Mouse (Mus musculus): ENCODE results near the gene 0610010K14Rik.
A peak's percentile ranks its signal among the peaks of the same experiment; 100 is the strongest.

Gene 0610010K14Rik

DNA sequence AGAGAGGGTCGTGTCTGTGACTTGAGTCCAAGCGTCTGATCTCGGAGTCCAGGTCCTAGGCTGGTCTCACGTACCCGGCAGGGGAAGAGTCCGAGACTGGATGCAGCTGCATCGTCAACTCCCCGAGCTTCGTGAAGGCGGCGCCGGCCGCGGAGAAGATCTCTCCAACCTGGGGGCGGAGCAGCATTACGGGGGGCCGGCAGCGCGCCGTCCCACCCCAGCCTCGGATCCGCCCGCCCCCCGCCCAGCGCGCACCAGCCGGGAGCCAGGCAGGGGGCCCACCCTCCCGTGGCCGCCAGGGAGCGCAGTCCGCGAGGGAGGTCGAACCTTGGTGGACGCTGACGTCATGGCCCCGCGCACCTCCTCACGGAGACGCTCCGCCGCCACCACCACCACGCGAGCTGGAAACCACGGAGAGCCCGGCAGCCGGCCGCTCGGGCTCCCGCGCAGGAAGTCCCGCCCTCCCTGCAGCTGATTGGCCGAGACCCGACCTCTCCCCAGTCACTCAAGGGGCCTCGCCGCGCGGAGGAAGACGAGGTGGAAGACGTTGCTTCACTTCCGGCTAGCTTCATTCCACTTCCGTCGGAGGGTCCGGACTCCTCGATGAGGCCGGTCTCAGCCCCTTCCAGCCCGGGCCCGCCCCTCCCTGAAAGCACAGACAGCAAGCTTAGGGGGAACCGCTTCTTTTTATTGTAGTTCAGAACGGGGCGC is at the start of gene 0610010K14Rik:
Gene 0610010K14Rik, minus strand, starts transcription at position 458 of the 711 bp plus-strand sequence.
- Histone ChIP-seq H3K4me1 (replicated peaks; ENCODE audit: low read depth, low read length) (peaks cover 72% of the 10 kb centered on the region), H3K4me3 (replicated peaks; ENCODE audit: low read length) (peak within 1 kb of the TSS; percentile 99), H3K27me3 (ENCODE audit: insufficient read depth, low read length) (no peaks in the 10 kb centered on the region), H3K36me3 (ENCODE audit: insufficient read depth, low read length) (peaks cover 27% of the 10 kb centered on the region), H3K9me3 (ENCODE audit: low read length) (no peaks in the 10 kb centered on the region)
- TF ChIP-seq CTCF (conservative IDR thresholded peaks at IDR 0.05; ENCODE audit: low read length) (no peak), NANOG (IDR thresholded peaks at IDR 0.05; ENCODE audit: borderline replicate concordance, low read length) (no peak), POU5F1 (IDR thresholded peaks at IDR 0.05; ENCODE audit: borderline replicate concordance, low read length) (no peak)

DNA sequence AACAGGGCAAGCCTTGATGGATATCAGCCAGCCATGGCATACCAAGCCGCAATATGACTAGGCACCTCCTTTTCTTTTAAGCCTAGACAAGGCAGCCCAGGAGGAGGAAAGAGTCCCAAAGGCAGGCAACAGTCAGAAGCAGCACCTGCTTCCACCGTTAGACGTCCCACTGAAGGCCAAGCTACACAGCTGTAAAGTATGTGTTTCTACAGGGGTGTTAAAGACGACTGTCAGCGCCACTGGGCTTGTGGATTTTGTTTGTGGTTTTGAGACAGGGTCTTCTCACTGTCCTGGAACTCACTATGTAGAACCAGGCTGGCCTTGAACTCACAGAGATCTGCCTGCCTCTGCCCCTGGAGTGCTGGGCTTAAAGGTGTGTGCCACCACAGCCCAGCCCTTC is 48.0 kb upstream of the 0610010K14Rik start:
- H3K4me1 ChIP-seq (replicated peaks; ENCODE audit: low read depth, low read length): peaks cover 17% of the 10 kb centered on the region
- no peaks in the 10 kb centered on the region for H3K9me3 ChIP-seq (ENCODE audit: low read length)
- TF ChIP-seq NANOG (IDR thresholded peaks at IDR 0.05; ENCODE audit: borderline replicate concordance, low read length): no peak
- TF ChIP-seq CTCF (conservative IDR thresholded peaks at IDR 0.05; ENCODE audit: low read length): no peak
- TF ChIP-seq POU5F1 (IDR thresholded peaks at IDR 0.05; ENCODE audit: borderline replicate concordance, low read length): no peak
- no peaks in the 10 kb centered on the region for H3K36me3 ChIP-seq (ENCODE audit: insufficient read depth, low read length)
- no peaks in the 10 kb centered on the region for H3K27me3 ChIP-seq (ENCODE audit: insufficient read depth, low read length)
- no peak overlapping the region for H3K4me3 ChIP-seq (replicated peaks; ENCODE audit: low read length)

DNA sequence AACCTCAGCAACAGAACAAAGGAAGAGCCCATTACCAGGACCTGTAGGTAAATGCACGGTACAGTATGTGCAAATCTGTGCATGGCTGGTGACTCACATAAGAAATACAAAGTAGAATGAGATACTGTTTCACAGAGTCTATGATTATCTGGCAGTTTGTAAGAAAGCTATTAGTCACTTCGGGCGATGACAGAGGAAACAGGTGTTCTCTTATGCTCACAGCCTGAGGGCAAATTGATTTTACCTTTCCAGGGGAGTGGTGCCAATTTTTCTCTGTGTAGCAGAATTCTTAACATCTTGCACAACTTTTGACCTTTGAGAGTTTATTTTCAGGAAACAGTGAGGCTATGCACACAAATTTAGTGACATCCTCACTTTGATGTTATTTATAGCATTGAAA is 47.0 kb upstream of the 0610010K14Rik start:
- no peaks in the 10 kb centered on the region for H3K9me3 ChIP-seq (ENCODE audit: low read length)
- H3K4me1 ChIP-seq (replicated peaks; ENCODE audit: low read depth, low read length): peaks cover 10% of the 10 kb centered on the region
- no peaks in the 10 kb centered on the region for H3K27me3 ChIP-seq (ENCODE audit: insufficient read depth, low read length)
- no peak overlapping the region for H3K4me3 ChIP-seq (replicated peaks; ENCODE audit: low read length)
- H3K36me3 ChIP-seq (ENCODE audit: insufficient read depth, low read length): no peaks in the 10 kb centered on the region
- no peak for TF ChIP-seq NANOG (IDR thresholded peaks at IDR 0.05; ENCODE audit: borderline replicate concordance, low read length)
- no peak for TF ChIP-seq CTCF (conservative IDR thresholded peaks at IDR 0.05; ENCODE audit: low read length)
- no peak for TF ChIP-seq POU5F1 (IDR thresholded peaks at IDR 0.05; ENCODE audit: borderline replicate concordance, low read length)

DNA sequence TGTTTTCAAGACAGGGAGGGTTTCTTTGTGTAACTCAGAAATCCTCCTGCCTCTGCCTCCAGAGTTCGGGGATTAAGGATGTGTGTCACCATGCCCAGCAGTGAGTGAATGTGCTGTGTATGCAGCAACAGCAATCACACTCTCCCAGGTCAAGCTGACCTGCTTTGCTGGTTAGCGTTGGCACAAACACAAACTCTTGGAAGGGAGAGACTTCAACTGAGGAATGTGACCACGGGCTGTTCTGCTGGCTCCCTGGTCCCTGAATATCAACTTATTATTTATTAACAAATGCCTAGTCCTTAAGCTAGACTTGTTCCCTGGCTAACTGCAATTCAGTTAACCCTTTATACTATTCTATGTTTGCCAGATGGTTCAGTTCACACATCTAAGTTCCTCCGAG is 46.0 kb upstream of the 0610010K14Rik start:
- Histone ChIP-seq H3K36me3 (ENCODE audit: insufficient read depth, low read length) (no peaks in the 10 kb centered on the region), H3K27me3 (ENCODE audit: insufficient read depth, low read length) (no peaks in the 10 kb centered on the region), H3K9me3 (ENCODE audit: low read length) (no peaks in the 10 kb centered on the region), H3K4me1 (replicated peaks; ENCODE audit: low read depth, low read length) (0 out of 2 replicates have a peak, but pooled peaks cover 4% of the 10 kb centered on the region), H3K4me3 (replicated peaks; ENCODE audit: low read length) (no peak overlapping the region)
- TF ChIP-seq CTCF (conservative IDR thresholded peaks at IDR 0.05; ENCODE audit: low read length) (no peak), POU5F1 (IDR thresholded peaks at IDR 0.05; ENCODE audit: borderline replicate concordance, low read length) (no peak), NANOG (IDR thresholded peaks at IDR 0.05; ENCODE audit: borderline replicate concordance, low read length) (no peak)

DNA sequence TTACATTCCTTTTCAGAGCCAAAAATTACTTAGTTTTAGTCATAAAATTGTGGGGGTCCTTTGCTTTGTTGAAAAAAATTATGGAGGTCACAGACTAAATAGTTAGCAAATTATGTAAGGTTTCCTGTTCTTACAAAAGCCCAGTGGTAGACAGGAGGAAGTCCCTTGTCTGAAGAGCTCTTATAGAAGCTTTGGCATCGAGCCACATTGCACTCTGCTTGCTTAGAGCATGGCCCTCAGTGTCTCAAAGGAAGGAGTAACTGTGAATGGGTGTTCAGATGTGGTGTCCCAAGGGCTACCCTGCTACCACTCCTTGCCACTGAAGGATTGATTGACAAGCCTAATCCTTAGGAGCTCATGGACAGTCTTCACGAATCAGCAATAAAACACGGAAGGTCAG is 42.7 kb upstream of the 0610010K14Rik start:
- 0 out of 2 replicates have a peak, but pooled peaks cover 4% of the 10 kb centered on the region for H3K4me1 ChIP-seq (replicated peaks; ENCODE audit: low read depth, low read length)
- H3K27me3 ChIP-seq (ENCODE audit: insufficient read depth, low read length): no peaks in the 10 kb centered on the region
- no peaks in the 10 kb centered on the region for H3K9me3 ChIP-seq (ENCODE audit: low read length)
- no peak for TF ChIP-seq POU5F1 (IDR thresholded peaks at IDR 0.05; ENCODE audit: borderline replicate concordance, low read length)
- no peak for TF ChIP-seq NANOG (IDR thresholded peaks at IDR 0.05; ENCODE audit: borderline replicate concordance, low read length)
- no peak for TF ChIP-seq CTCF (conservative IDR thresholded peaks at IDR 0.05; ENCODE audit: low read length)
- no peaks in the 10 kb centered on the region for H3K36me3 ChIP-seq (ENCODE audit: insufficient read depth, low read length)
- no peak overlapping the region for H3K4me3 ChIP-seq (replicated peaks; ENCODE audit: low read length)

DNA sequence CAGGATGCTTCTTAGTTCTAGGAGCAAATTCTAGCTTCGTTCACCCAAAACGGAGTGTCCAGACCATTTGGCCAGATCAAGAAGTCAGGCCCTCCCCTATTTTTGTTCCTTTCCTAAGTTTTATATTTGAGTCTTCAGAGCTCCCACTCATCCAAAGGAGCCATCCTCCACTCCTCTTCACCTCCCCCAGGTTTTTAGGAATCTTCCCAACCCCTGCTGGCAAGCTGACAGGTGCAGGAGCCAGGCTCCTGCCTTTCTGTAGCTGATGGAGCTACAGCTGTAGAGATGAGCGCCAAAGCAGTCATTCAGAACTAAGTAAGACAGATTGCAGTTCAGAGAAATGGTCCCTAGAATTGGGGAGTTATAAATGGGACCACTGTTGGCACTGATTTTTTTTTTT is 41.2 kb upstream of the 0610010K14Rik start:
- H3K4me1 ChIP-seq (replicated peaks; ENCODE audit: low read depth, low read length): peaks cover 4% of the 10 kb centered on the region
- H3K27me3 ChIP-seq (ENCODE audit: insufficient read depth, low read length): no peaks in the 10 kb centered on the region
- no peak for TF ChIP-seq NANOG (IDR thresholded peaks at IDR 0.05; ENCODE audit: borderline replicate concordance, low read length)
- no peak for TF ChIP-seq CTCF (conservative IDR thresholded peaks at IDR 0.05; ENCODE audit: low read length)
- no peak for TF ChIP-seq POU5F1 (IDR thresholded peaks at IDR 0.05; ENCODE audit: borderline replicate concordance, low read length)
- no peaks in the 10 kb centered on the region for H3K9me3 ChIP-seq (ENCODE audit: low read length)
- H3K36me3 ChIP-seq (ENCODE audit: insufficient read depth, low read length): no peaks in the 10 kb centered on the region
- H3K4me3 ChIP-seq (replicated peaks; ENCODE audit: low read length): no peak overlapping the region

DNA sequence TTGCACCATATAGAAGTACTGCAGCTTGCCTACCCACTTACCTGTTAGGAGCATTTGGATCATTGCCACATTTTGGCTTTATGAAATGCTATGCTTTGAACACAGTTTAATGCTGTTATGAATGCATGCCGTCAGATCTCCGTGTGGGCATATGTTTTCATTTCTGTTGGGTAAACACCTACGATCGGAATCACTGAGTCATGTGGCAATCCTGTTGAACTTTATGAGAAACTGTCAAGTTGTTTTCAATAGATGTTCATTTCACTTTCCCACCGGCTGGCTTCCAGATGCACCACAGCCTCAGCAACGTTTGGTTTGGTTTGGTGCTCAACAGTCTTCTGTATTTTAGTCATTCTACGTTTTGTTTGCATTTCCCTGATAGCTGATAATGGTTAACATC is 33.9 kb upstream of the 0610010K14Rik start:
- Histone ChIP-seq H3K4me1 (replicated peaks; ENCODE audit: low read depth, low read length) (peaks cover 6% of the 10 kb centered on the region), H3K4me3 (replicated peaks; ENCODE audit: low read length) (no peak overlapping the region), H3K27me3 (ENCODE audit: insufficient read depth, low read length) (no peaks in the 10 kb centered on the region; the same call in 1 of the 2 replicates), H3K9me3 (ENCODE audit: low read length) (no peaks in the 10 kb centered on the region), H3K36me3 (ENCODE audit: insufficient read depth, low read length) (no peaks in the 10 kb centered on the region)
- TF ChIP-seq NANOG (IDR thresholded peaks at IDR 0.05; ENCODE audit: borderline replicate concordance, low read length) (no peak), CTCF (conservative IDR thresholded peaks at IDR 0.05; ENCODE audit: low read length) (no peak), POU5F1 (IDR thresholded peaks at IDR 0.05; ENCODE audit: borderline replicate concordance, low read length) (no peak)

DNA sequence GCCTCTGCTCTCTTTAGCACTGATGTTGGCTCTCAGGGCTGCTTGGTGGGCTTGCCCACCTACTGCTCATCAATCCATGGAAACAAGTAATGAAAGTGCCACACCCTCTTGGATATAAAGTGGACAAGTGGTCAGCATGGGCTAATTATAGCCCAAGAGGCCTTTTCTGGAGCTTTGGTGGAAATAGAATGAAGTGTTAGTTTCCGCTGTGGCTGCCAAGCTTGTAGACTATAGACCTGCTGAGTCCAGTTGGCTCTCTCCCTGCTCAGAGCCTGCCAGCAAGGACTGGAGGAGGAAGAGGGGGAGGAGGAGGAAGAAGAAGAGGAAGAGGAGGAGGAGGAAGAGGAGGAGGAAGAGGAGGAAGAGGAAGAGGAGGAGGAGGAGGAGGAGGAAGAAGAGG is 28.7 kb upstream of the 0610010K14Rik start:
- H3K36me3 ChIP-seq (ENCODE audit: insufficient read depth, low read length): no peaks in the 10 kb centered on the region
- TF ChIP-seq POU5F1 (IDR thresholded peaks at IDR 0.05; ENCODE audit: borderline replicate concordance, low read length): no peak
- TF ChIP-seq CTCF (conservative IDR thresholded peaks at IDR 0.05; ENCODE audit: low read length): no peak
- no peak for TF ChIP-seq NANOG (IDR thresholded peaks at IDR 0.05; ENCODE audit: borderline replicate concordance, low read length)
- no peaks in the 10 kb centered on the region for H3K9me3 ChIP-seq (ENCODE audit: low read length)
- no peak overlapping the region for H3K4me3 ChIP-seq (replicated peaks; ENCODE audit: low read length)
- H3K27me3 ChIP-seq (ENCODE audit: insufficient read depth, low read length): no peaks in the 10 kb centered on the region; the same call in 1 of the 2 replicates
- H3K4me1 ChIP-seq (replicated peaks; ENCODE audit: low read depth, low read length): no peaks in the 10 kb centered on the region

All from E14TG2a.4 (cell line).